20 mouse cellular contexts compared by ENCODE assay signal in genomic region chr15:98029798-98030197, GRCm38 (mm10).
"Had no signal": no experiment of that assay in that cellular context is flagged by ENCODE, and none has a peak within 500 bp of the region (broad histone marks: within the 10 kb centered on the region; RNA-seq: fewer than 3 reads in every experiment).

No protein-coding gene starts in this region.

- H3K27me3 ChIP-seq: intestine, embryonic 15.5 days; midbrain, embryonic 15.5 days; neural tube, embryonic 12.5 days; neural tube, embryonic 15.5 days; stomach, embryonic 15.5 days had no signal

- H3K9me3 ChIP-seq: intestine, embryonic 15.5 days; liver, embryonic 12.5 days; liver, embryonic 15.5 days; lung, embryonic 15.5 days; megakaryocyte, embryonic 14.5 days; midbrain, embryonic 12.5 days; midbrain, embryonic 15.5 days; neural tube, embryonic 12.5 days; neural tube, embryonic 15.5 days; stomach, embryonic 15.5 days had no signal

- H3K4me1 ChIP-seq: liver, embryonic 12.5 days; liver, embryonic 15.5 days; megakaryocyte, embryonic 14.5 days had no signal

- H3K27ac ChIP-seq: intestine, embryonic 15.5 days; liver, embryonic 12.5 days; liver, embryonic 15.5 days; lung, embryonic 15.5 days; midbrain, embryonic 12.5 days; midbrain, embryonic 15.5 days; neural tube, embryonic 12.5 days; neural tube, embryonic 15.5 days; stomach, embryonic 15.5 days had no signal

- H3K36me3 ChIP-seq: intestine, embryonic 15.5 days; liver, embryonic 12.5 days; liver, embryonic 15.5 days; lung, embryonic 15.5 days; midbrain, embryonic 15.5 days; neural tube, embryonic 12.5 days; neural tube, embryonic 15.5 days; stomach, embryonic 15.5 days had no signal

- DNase-seq: kidney, adult 11 months; kidney, adult 9 months; kidney, postnatal 14 days; kidney, postnatal 4 days; lung, adult 18-20 months; lung, postnatal 10 days; lung, postnatal 36 days; right cerebral cortex, postnatal 25 days; spleen, adult 18-20 months; thymus, postnatal 25 days had no signal

- H3K4me2 ChIP-seq: intestine, embryonic 15.5 days; liver, embryonic 12.5 days; liver, embryonic 15.5 days; lung, embryonic 15.5 days; midbrain, embryonic 12.5 days; midbrain, embryonic 15.5 days; neural tube, embryonic 12.5 days; neural tube, embryonic 15.5 days; stomach, embryonic 15.5 days had no signal

- H3K4me3 ChIP-seq: intestine, embryonic 15.5 days; liver, embryonic 12.5 days; liver, embryonic 15.5 days; lung, embryonic 15.5 days; megakaryocyte, embryonic 14.5 days; midbrain, embryonic 12.5 days; midbrain, embryonic 15.5 days; neural tube, embryonic 12.5 days; neural tube, embryonic 15.5 days; stomach, embryonic 15.5 days had no signal

- ATAC-seq: intestine, embryonic 15.5 days; liver, embryonic 12.5 days; midbrain, embryonic 15.5 days had no signal

- H3K9ac ChIP-seq: intestine, embryonic 15.5 days; liver, embryonic 12.5 days; liver, embryonic 15.5 days; lung, embryonic 15.5 days; midbrain, embryonic 12.5 days; midbrain, embryonic 15.5 days; neural tube, embryonic 12.5 days; neural tube, embryonic 15.5 days; stomach, embryonic 15.5 days had no signal
